Mouse (Mus musculus): ENCODE data around the gene Tmem37. TPM values are rescaled to one million over a fixed set of nuclear protein-coding genes. Genes with fewer than 3 reads are reported as not detected.

Tmem37 gene
- polyA plus RNA-seq, 1 experiment from 2014 or later = 6.7 TPM

DNA sequence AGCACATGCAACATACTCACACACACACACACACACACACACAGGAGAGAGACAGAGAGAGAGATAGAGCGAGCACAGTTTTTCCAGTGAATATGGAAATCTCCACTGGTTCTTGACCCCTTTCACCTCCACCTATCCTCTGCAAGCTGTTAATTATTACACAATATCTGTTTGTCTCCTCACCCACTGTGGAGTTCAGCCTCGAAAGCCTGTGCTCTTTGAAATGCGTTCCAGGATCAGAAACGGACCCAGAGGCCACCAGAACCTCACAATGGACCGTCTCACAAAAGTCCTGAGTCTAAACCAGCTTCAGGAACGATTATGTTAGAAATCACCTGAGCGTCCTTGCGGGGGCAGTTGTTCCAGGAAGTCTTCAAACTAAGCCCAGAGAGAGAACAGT lies 7.7 kb downstream of the Tmem37 start:
- no peak for DNase-seq (ENCODE audit: extremely low spot score, low spot score)
- peaks cover 2% of the 10 kb centered on the region; the same call in 1 of the 2 replicates for H3K27me3 ChIP-seq (ENCODE audit: poor library complexity, severe bottlenecking)
- H3K4me3 ChIP-seq = no peak overlapping the region
- no peaks in the 10 kb centered on the region for H3K36me3 ChIP-seq (replicated peaks)
- H3K4me1 ChIP-seq = 0 out of 2 replicates have a peak, but pooled peaks cover 6% of the 10 kb centered on the region
- H3K27ac ChIP-seq = no peak overlapping the region
- 87% methylated on average over 8 of the region's 8 CpGs for WGBS
- no peaks in the 10 kb centered on the region for H3K9me3 ChIP-seq

GRCm38 (mm10) chr1:120064036-120064682 lies 9.7 kb downstream of the Tmem37 start:
- WGBS = 91% methylated on average over 11 of the region's 11 CpGs

DNA sequence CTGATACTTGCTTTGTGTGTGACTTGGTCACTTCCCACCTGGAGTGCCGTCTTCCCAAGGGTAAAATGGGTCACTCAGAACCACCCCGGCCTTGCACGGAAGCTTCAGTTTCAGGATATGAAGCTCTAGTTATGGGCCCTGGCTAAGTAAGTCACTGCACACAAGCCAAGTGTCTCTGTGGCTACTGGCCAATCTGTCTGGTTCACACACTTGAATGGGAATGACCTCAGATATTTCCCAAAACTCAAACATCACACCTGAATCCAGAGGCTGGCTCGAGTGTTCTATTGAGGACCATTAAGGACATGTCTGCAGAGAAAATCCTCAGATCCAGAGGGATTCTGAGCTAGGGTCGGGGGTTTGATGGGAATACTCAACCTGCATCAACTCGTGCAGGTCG lies 11.6 kb downstream of the Tmem37 start:
- H3K27me3 ChIP-seq (ENCODE audit: poor library complexity, severe bottlenecking) = no peaks in the 10 kb centered on the region
- H3K4me3 ChIP-seq = no peak overlapping the region
- H3K36me3 ChIP-seq (replicated peaks) = no peaks in the 10 kb centered on the region
- peaks cover 8% of the 10 kb centered on the region for H3K4me1 ChIP-seq
- H3K9me3 ChIP-seq = no peaks in the 10 kb centered on the region
- no peak for DNase-seq (ENCODE audit: extremely low spot score, low spot score)
- no peak overlapping the region for H3K27ac ChIP-seq
- 89% methylated on average over 7 of the region's 7 CpGs for WGBS

More at GRCm38 (mm10) chr1:120064036-120064682, 9.7 kb downstream of the Tmem37 start:
- DNase-seq (ENCODE audit: extremely low spot score, low spot score) = no peak
- no peaks in the 10 kb centered on the region for H3K36me3 ChIP-seq (replicated peaks)
- H3K4me3 ChIP-seq = no peak overlapping the region
- no peaks in the 10 kb centered on the region for H3K9me3 ChIP-seq
- H3K27ac ChIP-seq = no peak overlapping the region
- no peaks in the 10 kb centered on the region for H3K27me3 ChIP-seq (ENCODE audit: poor library complexity, severe bottlenecking)
- 0 out of 2 replicates have a peak, but pooled peaks cover 3% of the 10 kb centered on the region for H3K4me1 ChIP-seq

DNA sequence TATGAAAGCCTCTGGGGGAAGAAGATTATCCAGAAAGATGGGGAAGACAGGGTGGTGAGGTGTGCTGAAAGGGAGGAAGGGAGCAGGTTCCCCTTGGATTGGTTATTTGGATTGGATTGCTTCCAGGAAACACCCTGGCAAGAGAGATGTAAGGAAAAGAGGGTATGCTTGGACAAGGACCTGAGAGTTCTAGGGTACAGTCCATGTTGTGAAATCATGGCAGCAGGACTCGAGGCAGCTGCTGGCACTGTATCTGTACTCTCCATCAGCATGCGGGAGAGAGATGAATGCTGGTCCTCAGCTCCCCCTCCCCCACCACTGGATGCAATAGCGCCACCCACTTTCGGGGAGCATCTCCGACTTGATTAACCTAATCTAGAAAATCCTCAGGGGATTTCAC lies 13.2 kb downstream of the Tmem37 start:
- no peak for DNase-seq (ENCODE audit: extremely low spot score, low spot score)
- WGBS = 85% methylated on average over 5 of the region's 5 CpGs
- Histone ChIP-seq H3K27ac (no peak overlapping the region), H3K4me1 (peaks cover 8% of the 10 kb centered on the region), H3K27me3 (ENCODE audit: poor library complexity, severe bottlenecking) (no peaks in the 10 kb centered on the region), H3K9me3 (no peaks in the 10 kb centered on the region), H3K36me3 (replicated peaks) (no peaks in the 10 kb centered on the region), H3K4me3 (no peak overlapping the region)

DNA sequence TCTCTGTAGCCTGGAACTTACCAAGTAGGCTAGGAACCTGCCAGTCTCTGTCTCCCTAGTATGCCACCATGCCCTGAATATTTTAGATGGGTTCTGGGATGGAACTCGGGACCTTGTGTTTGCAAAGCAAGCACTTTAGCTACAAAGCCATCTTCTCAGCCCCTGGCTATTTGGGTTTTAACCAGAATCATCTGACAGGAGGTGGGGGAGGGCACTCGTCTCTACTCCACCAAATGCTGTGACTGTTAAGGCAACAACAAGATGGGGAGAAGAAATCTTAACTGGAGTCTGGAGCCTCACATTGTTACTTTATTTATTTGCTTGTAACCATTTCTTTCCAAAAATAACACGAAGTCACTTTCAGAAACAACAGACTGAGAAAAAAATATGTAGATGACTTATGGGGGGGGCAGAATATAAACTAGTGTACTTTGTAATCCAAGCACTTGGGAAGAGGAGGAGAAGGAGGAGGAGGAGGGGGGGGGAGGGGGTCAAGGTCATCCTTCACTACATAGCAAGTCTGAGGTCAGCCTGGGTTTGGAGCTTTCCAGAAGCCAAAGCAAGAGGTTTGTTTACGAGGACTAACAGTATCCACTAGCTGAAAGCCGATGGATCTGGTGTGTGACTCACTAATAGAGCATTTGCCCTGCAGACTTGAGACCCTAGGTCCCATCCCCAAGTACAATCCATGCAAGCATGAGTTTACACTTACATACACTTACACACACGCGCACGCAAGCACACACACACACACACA lies 16.0 kb downstream of the Tmem37 start:
- WGBS = 74% methylated on average over 8 of the region's 8 CpGs
- no peaks in the 10 kb centered on the region for H3K27me3 ChIP-seq (ENCODE audit: poor library complexity, severe bottlenecking)
- no peaks in the 10 kb centered on the region for H3K36me3 ChIP-seq (replicated peaks)
- H3K4me1 ChIP-seq = peaks cover 8% of the 10 kb centered on the region
- H3K4me3 ChIP-seq = no peak overlapping the region
- no peaks in the 10 kb centered on the region for H3K9me3 ChIP-seq
- DNase-seq (ENCODE audit: extremely low spot score, low spot score) = no peak
- H3K27ac ChIP-seq = no peak overlapping the region

- Histone ChIP-seq H3K4me3 (no peak overlapping the region), H3K36me3 (replicated peaks) (no peaks in the 10 kb centered on the region), H3K9me3 (no peaks in the 10 kb centered on the region), H3K27me3 (ENCODE audit: poor library complexity, severe bottlenecking) (no peaks in the 10 kb centered on the region), H3K4me1 (peaks cover 8% of the 10 kb centered on the region), H3K27ac (no peak overlapping the region)
- WGBS = 74% methylated on average over 14 of the region's 14 CpGs
- DNase-seq (ENCODE audit: extremely low spot score, low spot score) = no peak
These were observed 16.8 kb downstream of the Tmem37 start for GRCm38 (mm10) chr1:120057044-120057443.

DNA sequence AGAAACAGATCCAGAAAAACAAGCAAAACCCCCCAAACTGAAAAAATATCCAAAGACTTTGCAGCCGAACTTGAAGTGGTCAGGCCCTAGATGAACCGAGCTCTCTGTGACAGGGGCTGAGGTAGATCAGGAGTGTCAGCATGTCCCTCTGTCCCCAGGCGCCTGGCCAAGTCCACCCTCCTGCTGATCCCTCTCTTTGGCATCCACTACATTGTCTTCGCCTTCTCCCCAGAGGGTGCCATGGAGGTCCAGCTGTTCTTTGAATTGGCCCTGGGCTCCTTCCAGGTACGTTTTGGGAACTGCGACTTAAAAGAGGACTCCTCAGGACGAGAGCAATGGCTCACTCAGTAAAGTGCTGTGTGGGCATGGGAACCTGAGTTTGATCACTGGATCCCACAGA lies 17.6 kb downstream of the Tmem37 start:
- H3K36me3 ChIP-seq (replicated peaks) = no peaks in the 10 kb centered on the region
- peaks cover 8% of the 10 kb centered on the region for H3K4me1 ChIP-seq
- H3K27me3 ChIP-seq (ENCODE audit: poor library complexity, severe bottlenecking) = no peaks in the 10 kb centered on the region
- no peaks in the 10 kb centered on the region for H3K9me3 ChIP-seq
- H3K4me3 ChIP-seq = no peak overlapping the region
- DNase-seq (ENCODE audit: extremely low spot score, low spot score) = no peak
- no peak overlapping the region for H3K27ac ChIP-seq
- 63% methylated on average over 7 of the region's 7 CpGs for WGBS

GRCm38 (mm10) chr1:120055475-120055874 lies 18.4 kb downstream of the Tmem37 start:
- no peak overlapping the region for H3K27ac ChIP-seq

DNA sequence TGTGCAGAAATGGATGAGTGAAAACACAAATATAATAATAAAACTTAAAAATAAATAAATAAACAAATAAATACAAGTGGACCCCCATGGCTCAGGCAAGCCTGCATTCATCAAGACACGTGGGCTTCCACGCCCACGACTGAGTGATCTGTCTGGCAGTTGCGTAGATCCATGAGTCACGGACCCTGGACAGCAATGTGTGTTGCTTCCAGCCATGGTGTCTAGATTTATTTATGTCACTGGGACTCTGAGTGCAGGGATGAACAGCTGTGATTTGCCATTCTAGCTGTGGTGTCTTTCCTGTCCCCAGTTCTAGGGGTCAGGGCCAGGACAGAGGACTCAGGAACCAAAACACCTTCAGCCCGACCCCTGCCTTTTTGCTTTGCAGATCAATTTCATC lies 18.9 kb downstream of the Tmem37 start:
- no peak for DNase-seq (ENCODE audit: extremely low spot score, low spot score)
- H3K36me3 ChIP-seq (replicated peaks) = no peaks in the 10 kb centered on the region
- no peaks in the 10 kb centered on the region for H3K9me3 ChIP-seq
- H3K4me1 ChIP-seq = peaks cover 8% of the 10 kb centered on the region
- 95% methylated on average over 6 of the region's 6 CpGs for WGBS
- no peak overlapping the region for H3K27ac ChIP-seq
- H3K4me3 ChIP-seq = no peak overlapping the region
- no peaks in the 10 kb centered on the region for H3K27me3 ChIP-seq (ENCODE audit: poor library complexity, severe bottlenecking)

More at GRCm38 (mm10) chr1:120055475-120055874, 18.4 kb downstream of the Tmem37 start:
- no peaks in the 10 kb centered on the region for H3K27me3 ChIP-seq (ENCODE audit: poor library complexity, severe bottlenecking)
- no peaks in the 10 kb centered on the region for H3K36me3 ChIP-seq (replicated peaks)
- peaks cover 8% of the 10 kb centered on the region for H3K4me1 ChIP-seq
- no peak overlapping the region for H3K4me3 ChIP-seq
- no peaks in the 10 kb centered on the region for H3K9me3 ChIP-seq
- 78% methylated on average over 6 of the region's 6 CpGs for WGBS
- DNase-seq (ENCODE audit: extremely low spot score, low spot score) = no peak

- H3K27me3 ChIP-seq (ENCODE audit: poor library complexity, severe bottlenecking) = no peaks in the 10 kb centered on the region
- H3K27ac ChIP-seq = no peak overlapping the region
- H3K9me3 ChIP-seq = no peaks in the 10 kb centered on the region
- DNase-seq (ENCODE audit: extremely low spot score, low spot score) = no peak
- H3K4me1 ChIP-seq = no peaks in the 10 kb centered on the region
- no peak overlapping the region for H3K4me3 ChIP-seq
- no peaks in the 10 kb centered on the region for H3K36me3 ChIP-seq (replicated peaks)
- 42% methylated on average over 1 of the region's 1 CpGs for WGBS
These were observed 22.8 kb downstream of the Tmem37 start for GRCm38 (mm10) chr1:120051070-120051469.

GRCm38 (mm10) chr1:120047325-120047724 lies 26.5 kb downstream of the Tmem37 start:
- no peaks in the 10 kb centered on the region for H3K36me3 ChIP-seq (replicated peaks)
- H3K9me3 ChIP-seq = no peaks in the 10 kb centered on the region
- no peaks in the 10 kb centered on the region; the same call in 1 of the 2 replicates for H3K4me1 ChIP-seq
- H3K27me3 ChIP-seq (ENCODE audit: poor library complexity, severe bottlenecking) = no peaks in the 10 kb centered on the region
- no peak for DNase-seq (ENCODE audit: extremely low spot score, low spot score)
- H3K27ac ChIP-seq = no peak overlapping the region
- no peak overlapping the region for H3K4me3 ChIP-seq

GRCm38 (mm10) chr1:120044584-120044983 lies 29.3 kb downstream of the Tmem37 start:
- no peaks in the 10 kb centered on the region; the same call in 1 of the 2 replicates for H3K4me1 ChIP-seq
- 93% methylated on average over 16 of the region's 16 CpGs for WGBS
- no peaks in the 10 kb centered on the region for H3K36me3 ChIP-seq (replicated peaks)
- H3K27me3 ChIP-seq (ENCODE audit: poor library complexity, severe bottlenecking) = no peaks in the 10 kb centered on the region
- H3K4me3 ChIP-seq = no peak overlapping the region
- DNase-seq (ENCODE audit: extremely low spot score, low spot score) = no peak
- H3K27ac ChIP-seq = no peak overlapping the region
- no peaks in the 10 kb centered on the region for H3K9me3 ChIP-seq

GRCm38 (mm10) chr1:120042421-120042820 lies 31.5 kb downstream of the Tmem37 start:
- no peaks in the 10 kb centered on the region for H3K36me3 ChIP-seq (replicated peaks)
- no peak overlapping the region for H3K4me3 ChIP-seq
- no peak for DNase-seq (ENCODE audit: extremely low spot score, low spot score)
- no peak overlapping the region for H3K27ac ChIP-seq
- 67% methylated on average over 8 of the region's 8 CpGs for WGBS
- H3K9me3 ChIP-seq = no peaks in the 10 kb centered on the region
- H3K4me1 ChIP-seq = no peaks in the 10 kb centered on the region; the same call in 1 of the 2 replicates
- H3K27me3 ChIP-seq (ENCODE audit: poor library complexity, severe bottlenecking) = no peaks in the 10 kb centered on the region
